Mouse (Mus musculus): Measurements from ENCODE around the gene Matn4.

Matn4 gene

GRCm38 (mm10) chr2:164405060-164405459 lies at the start of gene Matn4:
Matn4 (minus strand) TSS chr2:164405160.
- no peak for DNase-seq (ENCODE audit: low spot score in 2 of 2)

- no peak for DNase-seq (ENCODE audit: low spot score in 2 of 2)
Observed at GRCm38 (mm10) chr2:164453887-164454500, 49.0 kb upstream of the Matn4 start.

GRCm38 (mm10) chr2:164453047-164453757 lies 48.2 kb upstream of the Matn4 start:
- no peak for DNase-seq (ENCODE audit: low spot score in 2 of 2)

DNA sequence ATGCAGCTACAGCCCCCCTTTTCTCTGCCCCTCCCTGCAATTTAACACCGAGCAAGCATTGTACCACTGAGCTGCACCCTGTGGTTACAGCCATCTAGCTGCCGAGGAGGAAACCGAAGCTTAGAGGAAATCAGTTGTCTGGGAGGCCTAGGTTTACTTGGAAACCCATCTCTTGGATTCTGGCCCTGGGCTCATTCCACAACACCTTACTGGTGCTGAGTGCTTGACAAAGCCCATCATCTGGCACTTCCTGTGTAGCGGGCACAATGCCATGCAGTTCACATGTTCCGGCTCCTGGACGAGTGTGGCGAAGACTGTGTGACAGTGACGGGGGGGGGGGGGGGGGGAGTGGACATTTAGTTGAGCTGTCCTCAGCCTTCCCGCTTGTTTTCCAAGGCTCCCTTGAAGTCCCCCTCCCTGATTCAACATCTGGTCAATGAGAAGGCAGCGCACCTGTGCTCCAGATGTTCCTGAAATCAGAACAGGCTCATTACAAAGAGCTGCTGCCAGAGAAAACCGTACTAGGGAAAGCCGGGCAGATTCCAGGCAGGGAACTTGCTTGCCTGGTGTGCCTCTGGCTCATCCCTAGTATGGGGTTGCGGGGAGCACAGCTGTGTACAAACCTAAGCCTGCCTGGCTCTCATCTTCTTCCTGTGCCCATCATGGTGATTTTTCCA lies 47.2 kb upstream of the Matn4 start:
- no peak for DNase-seq (ENCODE audit: low spot score in 2 of 2)

GRCm38 (mm10) chr2:164449341-164450042 lies 44.5 kb upstream of the Matn4 start:
- no peak for DNase-seq (ENCODE audit: low spot score in 2 of 2)

DNA sequence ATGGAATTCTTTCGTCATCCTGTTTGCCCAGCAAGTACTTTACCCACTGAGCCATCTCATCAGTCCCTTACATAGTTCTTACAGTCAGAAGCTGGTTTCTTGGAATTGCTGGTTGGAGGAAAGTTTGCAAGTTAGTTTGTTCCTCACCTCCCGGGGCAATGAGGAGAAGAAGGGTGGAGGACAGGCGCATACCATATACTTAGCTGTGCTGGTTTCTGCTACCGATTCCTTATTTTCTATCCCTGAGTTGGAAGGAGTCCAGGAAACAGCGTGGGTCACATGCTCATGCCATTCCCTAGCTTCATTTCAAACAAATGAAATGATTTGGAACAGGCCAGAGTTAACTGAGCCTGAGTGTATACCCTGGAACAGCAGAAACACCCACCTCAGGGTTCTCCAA lies 44.0 kb upstream of the Matn4 start:
- no peak for DNase-seq (ENCODE audit: low spot score in 2 of 2)

DNA sequence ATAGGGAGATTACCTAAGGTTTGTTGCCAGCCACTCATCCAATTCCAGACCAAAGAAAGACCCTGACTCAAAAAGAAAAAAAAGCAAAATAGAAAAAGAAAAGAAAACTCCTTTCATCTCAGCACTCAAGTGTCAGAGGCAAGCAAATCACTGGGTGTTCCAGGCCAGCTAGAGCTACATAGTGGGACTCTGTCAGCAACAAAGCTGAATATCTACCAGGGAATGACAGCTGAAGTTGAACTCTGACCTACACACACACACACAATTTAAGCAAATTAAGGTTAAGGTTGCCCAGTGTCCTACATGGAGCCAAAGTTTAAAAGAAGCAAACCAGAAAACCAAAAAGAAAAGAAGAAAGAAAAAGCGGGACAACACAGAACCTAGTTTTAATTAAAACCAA lies 43.2 kb upstream of the Matn4 start:
- DNase-seq (ENCODE audit: low spot score in 2 of 2), result no peak

- DNase-seq (ENCODE audit: low spot score in 2 of 2), result no peak
Observed at GRCm38 (mm10) chr2:164446086-164446469, 41.1 kb upstream of the Matn4 start.

DNA sequence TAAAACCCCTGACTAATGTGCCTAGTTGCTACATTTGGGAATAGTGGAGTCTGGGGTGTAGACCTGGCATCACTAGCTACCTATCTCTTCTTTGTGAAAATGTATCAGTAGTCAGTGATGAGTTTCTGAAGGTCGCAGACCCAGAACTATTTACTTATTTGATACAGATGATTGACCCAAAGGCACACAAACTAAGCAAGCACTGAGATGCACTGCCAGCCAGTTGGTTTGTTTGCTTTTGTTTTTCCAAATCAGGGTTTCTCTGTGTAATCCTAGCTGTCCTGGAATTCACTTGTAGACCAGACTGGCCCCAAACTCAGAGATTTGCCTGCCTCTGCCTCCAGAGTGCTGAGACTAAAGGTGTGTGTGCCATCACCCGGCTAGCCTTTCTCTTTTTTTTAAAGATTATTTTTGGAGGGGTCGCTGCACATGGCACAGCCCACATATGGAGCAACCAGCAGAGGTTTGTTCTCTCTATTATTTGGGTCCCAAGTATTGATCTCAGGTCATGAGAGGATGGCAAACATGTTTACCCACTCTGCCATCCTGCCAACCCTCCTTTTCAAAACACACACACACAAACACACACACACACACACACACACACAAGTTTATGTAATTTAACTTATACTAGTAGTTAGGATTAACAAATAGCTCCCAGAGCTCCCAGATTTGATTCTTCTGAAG lies 40.6 kb upstream of the Matn4 start:
- DNase-seq (ENCODE audit: low spot score in 2 of 2), result no peak

GRCm38 (mm10) chr2:164444701-164445100 lies 39.7 kb upstream of the Matn4 start:
- no peak for DNase-seq (ENCODE audit: low spot score in 2 of 2)

- DNase-seq (ENCODE audit: low spot score in 2 of 2), result no peak
Observed at GRCm38 (mm10) chr2:164443460-164444000, 38.6 kb upstream of the Matn4 start, which contains the start of gene Sdc4. Sdc4 (minus strand) TSS chr2:164443887.

- peak; percentile 48 to 71 for DNase-seq (ENCODE audit: low spot score in 2 of 2)
Observed at GRCm38 (mm10) chr2:164443051-164443437, 38.1 kb upstream of the Matn4 start.

- DNase-seq (ENCODE audit: low spot score in 2 of 2), result no peak
Observed at GRCm38 (mm10) chr2:164442315-164443050, 37.5 kb upstream of the Matn4 start.

- DNase-seq (ENCODE audit: low spot score in 2 of 2), result no peak
Observed at GRCm38 (mm10) chr2:164441731-164442130, 36.8 kb upstream of the Matn4 start.

DNA sequence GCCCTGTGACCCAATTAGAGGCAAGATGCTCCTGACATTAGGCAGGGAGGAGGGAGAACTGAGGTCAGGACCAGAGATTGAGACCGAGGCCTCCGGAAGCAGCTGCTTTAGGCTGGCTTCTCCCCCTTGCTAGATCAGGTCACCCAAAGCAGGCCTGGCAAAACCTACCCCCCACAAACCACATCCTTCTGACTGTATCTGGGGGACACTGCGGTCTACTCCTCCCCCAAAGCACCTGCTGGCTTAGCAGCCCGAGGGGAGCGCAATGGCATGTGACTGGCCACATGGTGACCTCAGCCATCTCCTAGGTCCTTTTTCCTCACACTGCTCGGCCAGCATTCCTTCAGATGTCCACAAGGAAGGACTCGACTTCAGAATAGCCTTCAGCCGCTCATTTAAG lies 36.2 kb upstream of the Matn4 start:
- DNase-seq (ENCODE audit: low spot score in 2 of 2), result no peak

- no peak for DNase-seq (ENCODE audit: low spot score in 2 of 2)
Observed at GRCm38 (mm10) chr2:164440314-164440713, 35.4 kb upstream of the Matn4 start.

DNA sequence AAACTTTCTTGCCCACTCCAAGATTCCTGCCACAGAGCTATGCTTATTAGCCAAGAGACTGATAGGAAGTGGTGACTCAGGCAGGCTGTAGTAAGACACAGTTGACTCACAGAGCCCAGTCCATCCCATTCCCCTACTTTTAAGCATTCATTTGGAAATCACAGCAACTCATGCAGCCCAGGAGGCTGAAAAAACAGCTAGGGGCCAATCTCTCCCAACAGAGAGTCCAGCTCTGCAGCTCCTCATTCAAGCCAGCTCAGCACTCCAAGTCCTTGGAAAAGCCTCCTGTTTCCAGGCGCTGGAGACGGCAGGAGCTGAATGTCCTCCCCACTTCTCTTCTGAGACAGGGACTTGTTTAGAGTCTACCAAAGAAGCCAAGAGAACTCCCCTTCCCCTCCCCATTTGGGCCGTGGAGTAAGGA lies 34.1 kb upstream of the Matn4 start:
- no peak for DNase-seq (ENCODE audit: low spot score in 2 of 2)

GRCm38 (mm10) chr2:164438257-164438656 lies 33.3 kb upstream of the Matn4 start:
- DNase-seq (ENCODE audit: low spot score in 2 of 2), result no peak

- no peak for DNase-seq (ENCODE audit: low spot score in 2 of 2)
Observed at GRCm38 (mm10) chr2:164437710-164438109, 32.8 kb upstream of the Matn4 start.

GRCm38 (mm10) chr2:164436961-164437360 lies 32.0 kb upstream of the Matn4 start:
- no peak for DNase-seq (ENCODE audit: low spot score in 2 of 2)

Measured in frontal cortex, postnatal 10 days (tissue).